Mouse (Mus musculus): ENCODE results near the gene Qrich1. TPM values are rescaled to one million over a fixed set of nuclear protein-coding genes. Genes with fewer than 3 reads are reported as not detected.

The Qrich1 gene
- total RNA-seq, 2 experiments from 2014 or later = 162 to 172 TPM

DNA sequence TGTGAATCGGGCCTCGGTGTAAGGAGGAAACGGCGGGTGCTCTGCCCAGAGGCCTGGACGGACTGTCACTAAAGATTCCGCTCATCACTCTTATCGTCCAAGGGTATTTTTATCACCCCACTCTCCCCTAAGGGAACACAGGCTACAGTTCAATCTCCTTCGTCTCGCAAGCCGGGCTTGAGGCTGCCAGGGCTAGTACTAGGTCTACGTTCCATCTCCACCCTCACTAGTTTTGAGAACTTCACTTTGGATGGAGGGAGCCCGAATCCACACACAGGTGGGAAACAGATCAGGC lies 25.4 kb upstream of the Qrich1 start:
- DNase-seq (ENCODE audit: low spot score in 2 of 2) = no peak

DNA sequence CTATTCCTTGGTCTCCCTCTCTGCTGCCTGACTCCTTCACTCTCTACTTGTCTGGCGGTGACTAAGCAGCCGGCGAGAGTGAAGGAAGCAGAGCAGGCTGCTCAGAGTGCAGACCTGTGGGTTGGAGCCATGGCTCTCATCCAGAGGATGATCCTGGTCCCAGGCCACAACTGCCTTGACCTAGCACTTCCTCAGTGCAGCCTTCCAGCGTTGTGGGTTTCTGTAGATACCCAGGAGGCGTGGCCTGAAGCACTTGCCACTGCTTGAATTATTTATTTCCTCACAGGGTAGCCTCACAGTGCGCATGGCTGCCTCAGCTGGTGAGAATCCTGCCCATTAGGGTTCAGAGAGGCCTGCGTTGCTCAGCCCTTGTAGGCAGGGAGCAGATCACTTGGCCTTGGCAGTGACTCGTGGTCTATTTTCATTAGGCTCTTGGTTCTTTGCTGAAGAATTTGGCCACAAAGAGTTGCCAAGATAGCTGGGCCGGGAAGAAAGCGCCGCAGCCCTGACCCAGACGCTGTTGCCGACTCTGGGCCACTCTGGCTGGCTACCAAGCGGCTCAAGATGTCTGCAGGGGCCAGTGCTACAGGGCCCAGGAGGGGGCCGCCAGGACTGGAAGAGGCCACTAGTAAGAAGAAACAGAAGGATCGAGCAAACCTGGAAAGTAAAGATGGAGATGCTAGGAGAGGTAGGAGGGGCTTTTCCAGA lies 24.4 kb upstream of the Qrich1 start:
- peak in 1 of 2 experiments; percentile 50 for DNase-seq (ENCODE audit: low spot score in 2 of 2)

DNA sequence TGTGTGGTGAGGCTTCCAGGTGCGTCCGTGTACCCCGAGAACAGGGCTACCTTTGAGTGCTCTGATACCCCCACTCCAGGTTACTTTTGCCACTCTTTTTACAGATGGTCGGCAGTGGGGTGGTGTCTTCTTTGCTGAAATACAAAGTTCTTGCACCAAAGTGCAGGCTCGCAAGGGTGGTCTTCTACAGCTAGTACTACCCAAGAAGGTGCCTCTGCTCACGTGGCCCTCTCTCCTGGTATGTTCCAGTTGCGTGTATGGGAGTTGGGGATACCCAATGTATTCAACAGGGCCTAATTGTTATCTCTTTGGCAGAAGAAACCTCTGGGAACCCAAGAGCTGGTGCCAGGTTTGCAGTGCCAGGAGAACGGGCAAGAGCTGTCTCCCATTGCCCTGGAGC lies 23.4 kb upstream of the Qrich1 start:
- no peak for DNase-seq (ENCODE audit: low spot score in 2 of 2)

DNA sequence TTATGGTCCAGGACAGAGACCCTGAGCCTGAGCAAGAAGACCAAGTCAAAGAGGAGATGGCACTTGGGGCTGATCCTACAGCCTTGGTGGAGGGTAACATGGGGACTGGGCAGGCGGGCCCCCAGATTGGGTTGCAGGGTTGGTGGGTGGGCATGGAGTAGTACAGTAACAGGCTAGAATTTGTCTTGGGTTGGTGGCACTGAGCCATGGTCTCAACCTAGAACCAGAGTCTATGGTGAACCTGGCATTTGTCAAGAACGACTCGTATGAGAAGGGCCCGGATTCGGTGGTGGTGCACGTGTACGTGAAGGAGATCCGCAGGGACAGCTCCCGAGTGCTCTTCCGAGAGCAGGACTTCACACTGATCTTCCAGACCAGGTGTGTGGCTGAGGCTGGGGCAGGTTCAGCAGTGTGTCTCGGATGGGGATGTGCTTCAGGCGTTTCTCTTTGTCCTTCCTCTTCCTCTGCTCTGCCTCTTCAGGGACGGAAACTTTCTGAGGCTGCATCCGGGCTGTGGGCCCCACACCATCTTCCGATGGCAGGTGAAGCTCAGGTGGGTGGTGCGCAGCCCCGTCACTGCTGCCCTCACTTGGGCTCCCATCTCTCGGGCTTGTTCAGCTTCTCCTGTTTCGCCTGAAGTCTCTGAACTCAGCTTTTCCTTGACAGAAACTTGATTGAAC lies 22.3 kb upstream of the Qrich1 start:
- no peak for DNase-seq (ENCODE audit: low spot score in 2 of 2)

DNA sequence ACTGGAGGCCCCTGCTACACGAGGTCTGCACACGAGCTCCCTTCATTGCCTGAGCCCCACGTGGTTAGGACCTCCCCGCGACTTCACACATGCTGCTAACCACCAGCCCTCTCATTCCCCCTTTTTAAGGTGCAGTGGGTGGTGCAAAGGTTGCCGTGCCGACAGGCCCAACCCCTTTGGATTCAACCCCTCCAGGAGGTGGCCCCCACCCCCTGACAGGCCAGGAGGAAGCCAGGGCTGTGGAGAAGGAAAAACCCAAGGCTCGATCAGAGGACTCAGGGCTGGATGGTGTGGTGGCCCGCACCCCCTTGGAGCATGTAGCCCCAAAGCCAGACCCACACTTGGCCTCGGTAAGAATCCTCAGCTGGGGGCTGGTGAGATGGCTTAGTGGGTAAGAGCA lies 21.7 kb upstream of the Qrich1 start:
- DNase-seq (ENCODE audit: low spot score in 2 of 2) = no peak

DNA sequence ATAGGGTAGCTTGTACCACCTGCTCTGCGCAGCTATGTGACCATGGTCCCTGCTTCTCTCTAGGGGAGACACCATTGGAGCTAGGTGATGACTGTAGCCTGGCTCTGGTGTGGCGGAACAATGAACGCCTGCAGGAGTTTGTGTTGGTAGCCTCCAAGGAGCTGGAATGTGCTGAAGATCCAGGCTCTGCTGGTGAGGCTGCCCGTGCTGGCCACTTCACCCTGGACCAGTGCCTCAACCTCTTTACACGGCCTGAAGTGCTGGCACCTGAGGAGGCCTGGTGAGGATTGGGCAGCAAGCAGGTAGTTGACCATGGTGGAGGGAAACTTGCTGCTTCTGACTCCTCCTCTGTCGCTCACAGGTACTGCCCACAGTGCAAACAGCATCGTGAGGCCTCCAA lies 17.4 kb upstream of the Qrich1 start:
- no peak for DNase-seq (ENCODE audit: low spot score in 2 of 2)

DNA sequence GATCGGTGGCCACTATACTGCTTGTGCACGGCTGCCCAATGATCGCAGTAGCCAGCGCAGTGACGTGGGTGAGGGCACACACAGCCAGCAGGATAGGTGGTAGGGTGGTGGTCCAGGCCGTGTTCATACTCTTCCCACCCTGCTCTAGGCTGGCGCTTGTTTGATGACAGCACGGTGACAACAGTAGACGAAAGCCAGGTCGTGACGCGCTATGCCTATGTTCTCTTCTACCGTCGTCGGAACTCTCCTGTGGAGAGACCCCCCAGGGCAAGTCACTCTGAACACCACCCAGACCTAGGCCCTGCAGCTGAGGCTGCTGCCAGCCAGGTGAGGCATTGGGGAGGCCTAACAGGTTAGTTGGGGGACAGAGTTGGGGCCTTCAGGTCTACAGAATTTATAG lies 16.7 kb upstream of the Qrich1 start:
- no peak for DNase-seq (ENCODE audit: low spot score in 2 of 2)

DNA sequence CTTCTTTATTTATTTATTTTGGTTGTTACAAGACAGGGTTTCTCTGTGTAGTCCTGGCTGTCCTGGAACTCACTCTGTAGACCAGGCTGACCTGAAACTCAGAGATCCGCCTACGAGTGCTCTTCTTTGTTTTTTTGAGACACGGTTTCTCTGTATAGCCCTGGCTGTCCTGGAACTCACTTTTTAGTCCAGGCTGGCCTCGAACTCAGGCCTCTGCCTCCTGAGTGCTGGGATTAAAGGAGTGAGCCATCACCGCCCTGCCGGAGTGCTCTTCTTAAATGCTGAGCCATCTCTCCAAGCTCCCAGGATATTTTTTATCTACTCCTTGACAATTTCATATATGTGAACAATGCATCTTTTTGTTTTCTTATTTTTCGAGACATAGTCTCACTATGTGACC lies 9.7 kb upstream of the Qrich1 start:
- DNase-seq (ENCODE audit: low spot score in 2 of 2) = no peak

DNA sequence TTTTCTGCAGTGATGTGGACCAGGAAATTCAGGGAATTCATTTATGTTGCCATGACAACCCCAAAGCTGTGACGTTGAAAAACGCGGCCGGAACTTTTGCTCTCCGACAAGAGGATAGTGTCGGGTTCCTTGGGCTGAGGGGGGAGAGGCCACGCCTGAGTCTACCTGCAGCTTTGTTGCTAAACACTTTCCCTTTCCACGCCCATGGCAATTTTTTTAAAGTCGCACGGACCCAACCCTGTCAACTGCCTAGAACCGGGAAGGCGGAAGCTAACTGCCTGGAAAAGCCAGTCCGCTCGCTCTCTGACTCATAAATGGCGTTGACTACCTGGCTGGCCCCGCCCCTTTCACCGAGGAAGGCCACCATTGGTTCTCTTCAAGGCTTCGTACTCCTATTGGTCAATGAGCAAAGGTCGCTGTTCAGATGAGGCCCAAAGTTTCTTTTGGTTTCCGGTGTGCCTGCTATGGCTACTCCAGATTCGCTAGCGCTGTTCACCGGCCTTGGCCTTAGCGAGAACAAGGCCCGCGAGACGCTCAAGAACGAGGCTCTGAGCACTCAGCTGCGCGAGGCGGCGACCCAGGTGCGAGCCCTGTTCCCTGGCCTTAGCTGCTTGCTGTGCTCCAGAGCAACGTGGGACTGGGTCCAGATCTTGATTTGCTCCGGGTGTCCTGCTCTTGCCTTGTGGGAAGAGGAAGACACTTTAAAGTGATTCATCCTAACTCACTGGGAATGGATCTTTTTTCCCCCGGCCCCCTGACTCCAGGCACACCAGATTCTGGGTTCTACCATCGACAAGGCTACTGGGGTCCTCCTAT lies 8.8 kb upstream of the Qrich1 start, which contains the start of gene Qars:
Gene Qars, plus strand, starts transcription at position 88 of the 816 bp plus-strand sequence.
- DNase-seq (ENCODE audit: low spot score in 2 of 2) = peak; percentile 73 to 89

DNA sequence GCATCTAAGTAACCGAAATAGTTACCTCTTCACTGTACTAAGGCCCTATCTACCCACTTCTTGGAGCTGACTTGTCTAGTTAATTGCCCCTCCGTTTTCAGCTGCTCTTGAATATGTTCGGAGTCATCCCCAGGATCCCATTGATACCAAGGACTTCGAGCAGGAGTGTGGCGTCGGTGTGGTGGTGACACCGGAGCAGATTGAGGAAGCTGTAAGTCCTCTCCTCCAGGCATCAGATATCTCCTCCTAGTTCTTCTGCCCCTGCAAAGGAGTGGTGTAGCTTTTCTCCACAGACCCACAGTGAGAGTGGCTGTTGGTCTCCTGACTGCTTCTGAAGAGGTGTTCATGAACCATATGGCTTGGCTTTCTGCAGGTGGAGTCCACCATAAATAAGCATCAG lies 7.8 kb upstream of the Qrich1 start:
- no peak for DNase-seq (ENCODE audit: low spot score in 2 of 2)

DNA sequence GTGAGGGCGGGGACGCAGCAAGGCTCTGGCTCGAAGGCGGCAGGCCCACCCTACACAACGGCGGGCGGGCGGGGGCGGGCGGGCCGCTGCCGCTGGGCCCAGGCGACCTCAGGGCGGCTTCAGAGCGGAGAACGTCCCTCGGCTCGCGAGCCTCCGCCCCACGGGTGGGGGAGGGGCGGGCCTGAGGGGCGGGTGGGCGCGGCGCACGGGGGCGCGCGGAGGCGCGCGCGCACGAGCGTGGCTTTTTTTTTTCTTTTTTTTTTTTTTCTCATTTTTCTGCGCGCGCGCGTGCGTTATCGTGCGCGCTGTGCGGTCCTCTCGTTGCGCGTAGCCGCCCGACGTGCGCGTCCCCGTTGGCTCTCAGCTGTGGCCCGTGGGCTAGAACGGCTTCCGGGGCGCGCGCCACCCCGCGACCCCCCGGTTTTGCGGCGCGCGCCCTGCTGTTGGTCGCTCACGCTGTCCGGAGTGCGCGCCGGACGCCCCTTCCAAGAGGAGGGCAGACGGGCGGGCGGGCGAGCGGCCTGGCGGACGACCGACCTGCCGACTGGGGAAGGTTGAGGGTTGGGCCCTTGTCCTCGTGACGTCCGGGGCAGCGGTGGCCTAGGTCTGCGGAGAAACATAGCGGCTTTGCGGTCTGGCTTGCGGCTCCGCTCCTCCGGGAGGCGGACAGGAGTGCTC lies 786 bp downstream of the Qrich1 start:
- DNase-seq (ENCODE audit: low spot score in 2 of 2) = peak; percentile 46 to 78

DNA sequence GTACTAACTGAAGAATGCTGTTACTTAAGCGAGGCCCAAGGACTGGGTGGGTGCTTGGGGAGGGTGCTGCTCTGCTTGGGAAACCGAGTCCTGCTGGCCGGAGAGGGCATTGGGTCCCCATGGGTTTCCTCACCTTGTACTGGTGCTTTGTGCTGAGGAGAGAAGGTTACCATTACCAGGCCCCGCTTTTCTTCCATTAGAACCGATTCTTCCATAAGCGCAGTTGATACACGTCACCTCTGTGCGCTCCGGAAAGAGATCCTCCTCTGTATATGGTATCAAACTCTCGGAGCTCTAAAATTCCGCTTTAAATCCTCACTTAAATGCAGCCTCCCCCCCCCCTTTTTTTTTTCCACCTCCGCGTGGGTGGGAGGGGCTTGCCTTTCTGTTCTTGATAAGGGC lies 1.3 kb downstream of the Qrich1 start:
- no peak for DNase-seq (ENCODE audit: low spot score in 2 of 2)

DNA sequence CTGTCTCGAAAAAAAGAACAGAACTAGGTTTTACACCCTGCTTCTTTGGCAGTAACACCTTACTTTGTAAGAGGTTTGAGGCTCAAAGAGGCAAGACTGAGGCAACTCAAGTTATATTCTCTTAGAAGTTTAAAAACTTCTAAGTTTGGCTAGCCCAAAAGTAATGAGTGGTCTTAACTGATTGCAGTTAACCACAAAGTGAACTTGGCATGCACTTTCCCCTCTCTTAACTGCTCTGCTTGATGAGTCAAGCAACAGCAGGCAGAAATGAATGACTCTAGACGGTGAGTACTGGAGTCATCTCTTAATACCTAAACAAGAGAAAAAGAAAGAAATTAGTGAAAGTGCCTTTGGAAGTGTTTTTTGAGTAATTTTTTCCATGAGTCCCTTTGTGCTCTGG lies 5.0 kb downstream of the Qrich1 start:
- no peak for DNase-seq (ENCODE audit: low spot score in 2 of 2)

DNA sequence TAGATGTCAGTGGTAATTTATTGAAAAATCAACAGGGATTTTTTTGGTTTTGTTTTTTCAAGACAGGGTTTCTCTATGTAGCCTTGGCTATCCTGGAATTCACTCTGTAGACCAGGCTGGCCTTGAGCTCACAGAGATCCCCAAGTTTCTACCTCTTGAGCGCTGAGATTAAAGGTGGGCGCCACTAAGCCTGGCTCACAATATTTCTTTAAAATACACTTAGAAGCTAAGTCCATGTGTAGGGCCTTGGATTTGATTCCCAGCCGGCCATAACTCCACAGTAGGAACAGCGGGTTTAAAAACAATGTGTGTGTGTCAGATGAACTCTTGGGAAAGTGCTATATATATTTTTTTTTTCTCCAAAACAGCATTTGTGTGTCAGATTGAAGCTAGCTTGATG lies 6.7 kb downstream of the Qrich1 start:
- DNase-seq (ENCODE audit: low spot score in 2 of 2) = no peak

DNA sequence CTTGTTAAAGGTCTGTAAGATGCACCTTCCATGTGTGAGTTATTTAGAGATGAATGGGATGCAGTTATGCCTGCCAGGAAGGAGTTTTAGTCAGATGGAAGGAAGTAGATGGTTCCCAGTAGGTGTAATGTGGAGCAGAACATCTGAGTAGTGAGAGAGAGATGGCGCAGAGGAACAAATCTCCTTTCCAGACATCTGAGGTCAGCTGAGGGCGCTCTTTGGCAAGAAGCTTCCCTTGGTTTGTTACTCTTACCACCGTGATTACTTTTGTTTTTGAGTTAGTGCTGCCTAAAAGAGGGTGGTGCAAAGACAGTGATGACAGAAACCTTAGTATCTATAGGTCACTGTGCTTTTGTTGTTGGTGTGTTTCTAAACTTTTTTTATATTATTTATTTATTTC lies 8.8 kb downstream of the Qrich1 start:
- DNase-seq (ENCODE audit: low spot score in 2 of 2) = no peak

DNA sequence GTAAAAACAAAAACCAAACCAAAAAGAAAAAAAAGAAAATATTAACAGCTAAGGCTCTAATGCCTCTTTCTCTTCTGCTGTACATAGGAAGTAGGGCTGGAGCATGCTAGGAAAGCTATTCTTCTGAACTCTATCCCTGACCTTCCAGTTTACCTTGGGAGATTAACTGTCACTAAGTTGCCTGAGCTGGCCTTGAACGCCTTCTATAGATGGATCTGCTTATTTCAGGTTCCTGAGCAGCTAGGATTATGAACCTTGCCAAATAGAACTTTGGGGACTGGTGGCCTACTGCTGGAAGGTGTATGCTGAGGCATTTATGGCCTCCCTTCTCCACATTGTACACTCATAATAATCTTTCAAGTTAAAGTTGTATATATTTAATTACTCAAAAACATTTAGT lies 14.3 kb downstream of the Qrich1 start:
- DNase-seq (ENCODE audit: low spot score in 2 of 2) = no peak

DNA sequence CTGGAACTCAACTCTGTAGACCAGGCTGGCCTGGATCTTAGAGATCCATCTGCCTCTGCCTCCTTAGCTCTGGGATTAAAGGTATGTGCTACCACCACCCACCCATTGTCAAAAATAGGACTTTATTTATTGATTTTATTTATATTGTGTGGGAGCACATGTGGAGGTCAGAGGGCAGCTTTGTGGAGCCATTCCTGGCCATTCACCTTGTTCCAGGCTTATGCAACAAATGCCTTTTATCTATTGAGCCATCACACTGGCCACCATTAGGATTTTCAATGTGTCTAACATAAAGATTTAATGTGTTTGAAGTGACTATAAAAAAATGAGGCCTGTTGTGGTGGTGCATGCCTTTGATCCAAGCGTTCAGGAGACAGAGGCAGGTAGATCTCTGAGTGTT lies 14.9 kb downstream of the Qrich1 start:
- DNase-seq (ENCODE audit: low spot score in 2 of 2) = no peak

DNA sequence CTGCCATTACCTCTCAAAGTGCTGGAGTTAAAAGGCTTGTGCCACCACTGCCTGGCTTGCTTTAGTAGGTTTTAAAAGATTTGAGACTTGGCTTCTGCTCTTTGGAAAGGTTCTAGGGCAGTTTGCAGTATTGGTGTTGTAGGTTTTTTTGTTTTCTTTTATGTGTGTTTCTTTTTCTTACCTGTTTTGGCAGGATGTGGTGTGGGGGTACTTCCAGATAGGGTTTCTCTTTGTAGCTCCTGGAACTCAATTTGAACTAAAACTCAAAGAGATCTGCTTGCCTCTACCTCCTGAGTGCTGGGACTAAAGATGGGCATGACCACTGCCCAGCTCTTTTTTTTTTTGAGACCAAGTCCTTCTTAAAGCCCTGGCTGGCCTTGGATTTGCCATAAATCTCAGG lies 24.2 kb downstream of the Qrich1 start:
- DNase-seq (ENCODE audit: low spot score in 2 of 2) = no peak

DNA sequence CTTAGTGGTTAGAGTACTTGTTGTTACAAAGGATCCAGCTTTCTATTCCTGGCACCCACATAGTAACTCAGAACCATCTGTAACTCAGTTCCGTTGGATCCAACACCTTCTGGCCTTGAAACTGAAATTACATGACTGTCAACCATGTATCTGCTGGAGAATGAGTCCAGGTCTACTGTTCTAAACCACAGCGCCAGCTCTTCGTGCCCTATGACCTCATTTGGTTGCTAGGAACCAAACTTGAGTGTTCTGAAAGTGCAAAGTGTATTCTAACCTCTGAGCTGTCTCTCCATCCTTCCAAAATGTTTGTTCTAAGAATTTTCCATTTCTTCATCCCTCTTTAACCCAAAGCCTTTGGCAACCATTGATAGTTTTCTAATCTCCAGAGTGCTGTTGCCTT lies 29.4 kb downstream of the Qrich1 start:
- no peak for DNase-seq (ENCODE audit: low spot score in 2 of 2)

DNA sequence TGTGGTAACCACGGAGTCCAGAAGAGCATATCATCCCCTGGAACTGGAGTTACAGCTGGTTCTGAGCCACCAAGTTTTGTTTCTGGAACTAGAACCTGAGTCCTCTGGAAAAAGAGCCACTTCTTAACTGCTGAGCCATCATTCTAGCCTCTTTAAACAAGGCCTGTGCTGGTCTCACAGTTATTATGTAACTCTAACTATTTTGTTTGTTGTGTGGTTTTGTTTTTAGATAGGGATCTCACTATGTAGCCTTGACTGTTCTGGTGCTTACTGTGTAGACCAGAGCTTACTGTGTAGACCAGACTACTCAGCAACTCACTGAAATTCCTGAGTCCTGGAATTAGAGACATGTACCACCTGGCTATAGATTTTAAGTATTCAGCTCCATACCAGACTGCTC lies 30.3 kb downstream of the Qrich1 start:
- no peak for DNase-seq (ENCODE audit: low spot score in 2 of 2)

DNA sequence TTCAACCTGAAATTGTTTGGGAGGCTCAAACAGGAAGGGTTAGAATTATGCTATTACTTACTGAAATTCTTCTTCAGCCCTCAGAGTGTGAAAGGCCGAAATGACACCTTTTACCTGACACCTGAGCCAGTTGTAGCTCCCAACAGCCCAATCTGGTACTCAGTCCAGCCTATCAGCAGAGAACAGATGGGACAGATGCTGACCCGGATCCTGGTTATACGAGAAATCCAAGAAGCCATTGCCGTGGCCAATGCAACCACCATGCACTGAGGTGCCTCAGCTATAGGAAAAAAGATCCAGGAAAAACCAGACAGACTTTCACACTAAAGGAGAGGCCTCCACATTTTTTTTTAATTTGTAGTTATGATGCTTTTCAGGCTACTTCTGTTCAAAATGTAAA lies 42.6 kb downstream of the Qrich1 start:
- DNase-seq (ENCODE audit: low spot score in 2 of 2) = no peak

All from adrenal gland, postnatal 4 days (tissue).